Mouse (Mus musculus) frontal cortex, postnatal 25 days (tissue): ENCODE results near the gene Col8a1.

Experiments
- DNase-seq, 2 experiments: peaks; one replicate each; pipeline ENCODE4 v3.0.0; 2022; ENCODE audit warnings: low spot score in 2 of 2

Gene Col8a1

GRCm38 (mm10) chr16:57672251-57672650 lies 82.3 kb downstream of the Col8a1 start:
- DNase-seq: no peak

DNA sequence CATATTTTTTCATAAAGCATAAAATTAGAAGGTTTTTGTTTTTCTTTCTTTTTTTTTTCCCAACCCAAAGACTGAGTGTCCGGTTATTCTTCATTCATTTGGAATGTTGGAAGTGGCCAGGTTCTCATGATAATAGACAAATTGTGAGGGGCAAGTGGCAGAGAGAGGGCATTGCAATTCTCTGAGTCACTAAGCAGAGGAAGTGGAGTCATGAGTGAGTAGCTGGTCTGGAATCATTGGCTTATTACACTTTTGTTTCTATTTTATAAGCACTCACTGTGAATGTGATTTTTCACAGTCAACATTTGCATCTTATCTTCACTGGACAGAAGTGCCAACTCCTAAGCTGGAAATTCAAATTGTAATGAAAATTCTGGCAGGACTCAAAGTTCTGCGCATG lies 82.9 kb downstream of the Col8a1 start:
- no peak for DNase-seq

- DNase-seq: no peak
Measured at GRCm38 (mm10) chr16:57669348-57669747, 85.2 kb downstream of the Col8a1 start.

DNA sequence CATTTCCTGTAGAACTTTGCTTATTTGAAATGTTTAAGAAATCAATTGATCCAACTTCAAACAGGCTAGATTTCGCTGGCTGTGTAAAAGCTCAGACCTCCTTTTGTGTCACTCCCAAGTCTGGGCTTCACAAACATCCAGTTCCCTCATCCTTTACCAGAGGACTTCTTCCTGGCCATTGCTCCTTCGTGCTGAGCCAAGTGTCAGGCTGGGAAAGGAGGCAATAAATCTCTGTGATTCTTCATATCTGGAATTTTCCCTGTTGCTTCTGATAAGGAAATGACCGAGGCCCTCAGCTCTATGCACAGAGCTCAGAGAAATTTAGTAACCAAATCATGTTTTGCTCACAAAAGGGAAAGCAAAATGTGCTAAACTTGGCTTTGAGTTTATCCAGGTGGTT lies 91.9 kb downstream of the Col8a1 start:
- DNase-seq: no peak

DNA sequence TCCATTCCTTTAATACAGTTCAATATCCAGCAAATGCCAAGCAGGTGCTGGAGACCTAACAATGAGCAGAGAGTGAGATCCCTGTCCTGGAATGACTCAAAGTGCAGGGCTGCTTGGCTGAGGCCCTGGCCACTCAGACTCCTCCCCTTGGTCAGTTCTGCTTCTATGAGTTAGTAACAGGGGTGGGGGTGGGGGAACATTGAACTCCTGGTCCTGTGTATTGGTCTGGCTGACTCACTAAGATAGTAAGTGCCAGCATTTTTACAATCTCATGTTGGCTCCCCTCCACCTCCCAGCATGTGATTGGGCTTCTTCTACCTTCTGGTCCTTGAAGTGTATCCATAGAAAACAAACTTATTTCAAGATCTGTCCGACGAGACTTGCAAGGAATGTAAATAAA lies 104.6 kb downstream of the Col8a1 start:
- DNase-seq: no peak

- no peak for DNase-seq
Measured at GRCm38 (mm10) chr16:57641346-57641885, 113.1 kb downstream of the Col8a1 start.

GRCm38 (mm10) chr16:57634766-57635165 lies 119.8 kb downstream of the Col8a1 start:
- no peak for DNase-seq

- peak; percentile 40 to 63 for DNase-seq
Measured at GRCm38 (mm10) chr16:57634191-57634590, 120.3 kb downstream of the Col8a1 start.

- DNase-seq: no peak
Measured at GRCm38 (mm10) chr16:57611768-57612167, 142.8 kb downstream of the Col8a1 start.

- DNase-seq: peak; percentile 64 to 73
Measured at GRCm38 (mm10) chr16:57606444-57607227, 147.9 kb downstream of the Col8a1 start, which contains the start of gene Cmss1. Cmss1 (minus strand) TSS chr16:57606864.

GRCm38 (mm10) chr16:57601031-57601430 lies 153.5 kb downstream of the Col8a1 start:
- no peak for DNase-seq

GRCm38 (mm10) chr16:57597295-57597957 lies 157.1 kb downstream of the Col8a1 start:
- no peak for DNase-seq

GRCm38 (mm10) chr16:57593422-57594157 lies 160.9 kb downstream of the Col8a1 start:
- peak in 1 of 2 experiments; percentile 19 for DNase-seq

DNA sequence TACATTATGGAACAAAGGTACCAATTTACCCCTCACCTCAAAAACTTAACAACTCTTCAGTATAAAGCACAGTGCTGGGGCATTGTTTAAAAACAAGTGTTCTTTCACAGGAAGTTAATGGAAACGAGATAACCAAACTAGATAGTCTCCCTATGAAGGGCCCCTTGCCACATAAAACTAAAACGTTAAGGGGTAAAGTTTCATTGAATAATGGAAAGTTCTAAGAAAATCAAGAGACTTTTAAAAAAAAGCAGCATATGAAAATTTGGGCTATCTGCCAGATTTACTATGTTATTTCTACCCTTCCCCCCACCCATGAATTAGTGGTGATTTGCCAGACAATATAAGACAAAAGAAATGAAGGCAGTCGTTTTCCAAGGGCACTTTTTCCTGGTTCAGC lies 169.3 kb downstream of the Col8a1 start:
- DNase-seq: no peak

DNA sequence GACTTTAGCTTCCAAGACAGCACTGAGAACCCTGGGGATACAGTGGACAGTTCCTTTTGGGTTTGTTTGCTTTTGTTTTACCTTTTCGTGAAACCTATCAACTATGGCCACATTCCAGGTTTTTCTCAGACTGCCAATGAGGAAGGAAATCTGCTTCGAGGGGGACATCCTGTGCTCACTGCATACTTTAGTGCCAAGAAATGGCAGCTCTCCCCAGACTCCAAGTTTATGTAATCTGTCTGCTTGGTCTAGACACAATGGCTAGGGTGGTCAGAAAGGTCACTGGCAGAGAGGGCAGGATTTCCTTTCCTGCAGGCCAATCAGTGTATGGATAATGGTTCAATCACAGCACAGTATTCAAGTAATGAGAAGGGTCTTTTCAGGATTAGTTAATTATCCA lies 172.5 kb downstream of the Col8a1 start:
- no peak for DNase-seq

GRCm38 (mm10) chr16:57580041-57580440 lies 174.5 kb downstream of the Col8a1 start:
- no peak for DNase-seq

DNA sequence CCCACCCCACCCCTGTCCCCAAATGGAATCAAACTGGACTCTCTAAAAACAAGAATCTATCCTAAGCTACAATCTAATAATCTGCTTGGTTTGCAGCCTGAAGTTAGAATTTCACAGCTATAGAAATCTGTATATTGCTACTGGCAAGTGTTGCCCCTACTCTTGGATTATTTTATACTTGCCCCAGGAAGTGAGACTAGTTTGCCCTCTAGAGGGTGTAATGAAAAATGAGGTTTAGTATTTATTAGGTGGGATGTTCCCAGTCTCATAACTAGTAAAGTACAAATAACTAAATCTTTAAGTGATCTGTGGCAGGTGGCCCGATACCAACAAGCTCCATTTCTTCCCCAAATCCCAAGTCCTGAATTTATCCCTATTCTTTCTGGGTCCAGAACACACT lies 177.0 kb downstream of the Col8a1 start:
- no peak for DNase-seq

DNA sequence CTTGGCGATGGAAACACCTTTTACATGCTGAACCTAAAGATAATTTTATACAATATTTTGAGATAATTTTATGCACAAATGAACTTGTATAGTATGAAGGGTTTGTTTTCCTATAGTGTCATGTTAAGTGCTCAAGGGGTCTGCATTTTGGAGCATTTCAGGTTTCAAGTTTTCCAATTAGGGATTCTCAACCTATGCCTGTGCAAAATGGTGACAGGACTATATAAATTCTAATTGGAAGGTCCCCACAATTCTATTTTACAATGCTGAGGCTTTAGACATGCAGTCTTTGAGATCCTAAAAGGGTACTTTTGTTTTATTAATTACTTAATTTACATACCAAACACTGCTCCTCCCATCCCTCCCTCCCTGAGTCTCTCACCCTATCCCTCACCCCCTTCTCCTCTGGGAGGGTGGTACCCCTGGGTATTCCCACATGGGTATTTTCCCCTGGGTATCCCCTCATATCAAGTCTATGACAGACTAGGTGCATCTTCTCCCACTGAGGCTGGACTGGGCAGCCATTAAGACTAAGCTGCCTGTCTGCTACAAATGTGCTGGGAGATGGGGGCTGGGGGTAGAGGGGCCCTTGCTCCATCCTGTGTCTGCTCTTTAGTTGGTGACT lies 178.7 kb downstream of the Col8a1 start:
- no peak for DNase-seq
